Mouse (Mus musculus) heart, adult 2 months (tissue): ENCODE results near the gene Rdh5. TPM values are rescaled to one million over a fixed set of nuclear protein-coding genes. Genes with fewer than 3 reads are reported as not detected.

Experiments
- DNase-seq, 2 experiments: peaks; one replicate each; pipeline ENCODE4 v3.0.0; 2021
- H3K27ac ChIP-seq: fragments of 200-600 bp; 2 replicates; pipeline ENCODE4 v1.8.1; 2022
- H3K27me3 ChIP-seq: fragments of 200-500 bp; 2 replicates; pipeline ENCODE4 v1.6.1; 2012; ENCODE audit warnings: mild to moderate bottlenecking, low read length, inconsistent platforms, mixed read lengths; ENCODE audit not compliant: control insufficient read depth, insufficient read depth
- H3K36me3 ChIP-seq: fragments of 200-500 bp; 2 replicates; pipeline ENCODE4 v1.6.1; 2012; ENCODE audit warnings: low read length, inconsistent platforms; ENCODE audit not compliant: control insufficient read depth, insufficient read depth
- H3K4me1 ChIP-seq: fragments of 200-500 bp; 2 replicates; pipeline ENCODE4 v1.6.1; 2011; ENCODE audit warnings: low read length; ENCODE audit not compliant: control insufficient read depth, insufficient read depth
- H3K4me3 ChIP-seq: fragments of 200-600 bp; 2 replicates; pipeline ENCODE4 v1.8.1; 2022
- H3K79me2 ChIP-seq: fragments of 200-500 bp; replicated peaks from 2 replicates; pipeline ENCODE4 v1.6.1; 2012; ENCODE audit warnings: mild to moderate bottlenecking, inconsistent platforms, low read length, moderate library complexity, mixed read lengths; ENCODE audit not compliant: control insufficient read depth, insufficient read depth
- H3K9ac ChIP-seq: fragments of 200-500 bp; 2 replicates; pipeline ENCODE4 v1.6.1; 2012; ENCODE audit warnings: low read depth, mild to moderate bottlenecking, control low read depth, inconsistent platforms, low read length, mixed read lengths
- CTCF ChIP-seq: fragments of 200-600 bp; IDR thresholded peaks from 2 replicates; pipeline ENCODE4 v1.8.1; 2022; ENCODE audit warnings: antibody characterized with exemption, mild to moderate bottlenecking, moderate library complexity
- EP300 ChIP-seq: fragments of 200-500 bp; IDR thresholded peaks from 2 replicates; pipeline ENCODE4 v1.6.1; 2011; ENCODE audit warnings: low read depth, low read length, control low read depth; ENCODE audit not compliant: insufficient read depth
- POLR2A ChIP-seq: fragments of 200-500 bp; IDR thresholded peaks from 2 replicates; pipeline ENCODE4 v1.6.1; 2011; ENCODE audit warnings: mild to moderate bottlenecking, low read depth, low read length, control low read depth; ENCODE audit not compliant: insufficient read depth
- WGBS: fragments of 180-500 bp; shearing (Covaris S2); methylation state at CpG from one replicate; pipeline ENCODE4 v1.1.7; 2018; 5-methylcytosine and 5-hydroxymethylcytosine counted together
- intact Hi-C: fragments of 180-260 bp; cut with DNase I; formaldehyde crosslinking; loops from one replicate; pipeline ENCODE4 v1.15.1; 2025
- polyA plus RNA-seq: library from polyadenylated mRNA; depleted of rRNA; stranded (reverse); fragments of >200 nt; gene quantifications from 2 replicates; pipeline ENCODE4 v1.2.3, GENCODE M21; 2012
- total RNA-seq, 2 experiments: library from RNA; stranded (reverse); gene quantifications; 2 replicates each; pipeline ENCODE4 v1.2.3; 2021

Gene Rdh5
- total and polyA plus RNA-seq, 3 experiments, result 5.2 to 19.4 (median 5.9) TPM

- Histone ChIP-seq H3K9ac (no peak overlapping the region), H3K4me1 (peaks cover 12% of the 10 kb centered on the region), H3K36me3 (no peaks in the 10 kb centered on the region), H3K79me2 (no peaks in the 10 kb centered on the region), H3K27ac (peak overlapping the region; percentile 57), H3K4me3 (no peak overlapping the region), H3K27me3 (no peaks in the 10 kb centered on the region)
- DNase-seq, result peak; percentile 51 to 58
- 37% methylated on average over 6 of the region's 6 CpGs for WGBS
- intact Hi-C loops, result loop anchor here (5.0 kb wide), 1 partner anchor 58 kb away; no protein-coding TSS in a partner anchor
- TF ChIP-seq POLR2A (0 out of 2 replicates have a peak, but pooled peaks have one; percentile 11), EP300 (no peak), CTCF (no peak)
Measured at GRCm38 (mm10) chr10:128919203-128919631, 3.5 kb downstream of the Rdh5 start.

- Histone ChIP-seq H3K9ac (peak overlapping the region; percentile 33), H3K4me1 (peaks cover 9% of the 10 kb centered on the region), H3K36me3 (no peaks in the 10 kb centered on the region), H3K27ac (peak overlapping the region; percentile 57), H3K27me3 (no peaks in the 10 kb centered on the region), H3K4me3 (no peak overlapping the region), H3K79me2 (no peaks in the 10 kb centered on the region)
- no peak for TF ChIP-seq EP300
- no peak for TF ChIP-seq CTCF
- 0 out of 2 replicates have a peak, but pooled peaks have one; percentile 17 for TF ChIP-seq POLR2A
- WGBS, result 46% methylated on average over 7 of the region's 7 CpGs
- intact Hi-C loops, result loop anchor here (5.0 kb wide), 1 partner anchor 59 kb away; no protein-coding TSS in a partner anchor
- DNase-seq, result peak; percentile 56 to 64
Measured at GRCm38 (mm10) chr10:128918246-128918645, 4.4 kb downstream of the Rdh5 start.

GRCm38 (mm10) chr10:128917400-128917799 is 5.3 kb downstream of the Rdh5 start:
- H3K9ac ChIP-seq, result no peak overlapping the region
- no peak overlapping the region for H3K4me3 ChIP-seq
- no peaks in the 10 kb centered on the region for H3K79me2 ChIP-seq
- no peaks in the 10 kb centered on the region for H3K36me3 ChIP-seq
- no peak for DNase-seq
- intact Hi-C loops, result loop anchor here (5.0 kb wide), 1 partner anchor 60 kb away; no protein-coding TSS in a partner anchor
- peaks cover 9% of the 10 kb centered on the region for H3K4me1 ChIP-seq
- H3K27ac ChIP-seq, result no peak overlapping the region
- H3K27me3 ChIP-seq, result no peaks in the 10 kb centered on the region
- TF ChIP-seq EP300 (no peak), CTCF (no peak), POLR2A (no peak)
- WGBS, result 85% methylated on average over 6 of the region's 6 CpGs

- Histone ChIP-seq H3K27ac (no peak overlapping the region), H3K27me3 (no peaks in the 10 kb centered on the region), H3K4me3 (no peak overlapping the region), H3K79me2 (no peaks in the 10 kb centered on the region), H3K9ac (no peak overlapping the region), H3K36me3 (no peaks in the 10 kb centered on the region), H3K4me1 (peaks cover 4% of the 10 kb centered on the region)
- WGBS, result 89% methylated on average over 3 of the region's 3 CpGs
- no peak for DNase-seq
- TF ChIP-seq EP300, result no peak
- no peak for TF ChIP-seq CTCF
- no peak for TF ChIP-seq POLR2A
- intact Hi-C loops, result loop anchor here (5.0 kb wide), 1 partner anchor 61 kb away; no protein-coding TSS in a partner anchor
Measured at GRCm38 (mm10) chr10:128916665-128917064, 6.0 kb downstream of the Rdh5 start.

GRCm38 (mm10) chr10:128915550-128915949 is 7.1 kb downstream of the Rdh5 start:
- intact Hi-C loops, result loop anchor here (2.0 to 5.0 kb wide), 2 partner anchors 29 to 62 kb away; no protein-coding TSS in a partner anchor
- no peak for DNase-seq
- Histone ChIP-seq H3K79me2 (no peaks in the 10 kb centered on the region), H3K4me1 (peaks cover 1% of the 10 kb centered on the region; the same call in 1 of the 2 replicates), H3K4me3 (no peak overlapping the region), H3K9ac (no peak overlapping the region), H3K27ac (no peak overlapping the region), H3K36me3 (no peaks in the 10 kb centered on the region), H3K27me3 (no peaks in the 10 kb centered on the region)
- TF ChIP-seq CTCF (peak; percentile 55), POLR2A (no peak)
- 96% methylated on average over 2 of the region's 2 CpGs for WGBS

GRCm38 (mm10) chr10:128913696-128914095 is 9.0 kb downstream of the Rdh5 start:
- no peak overlapping the region for H3K27ac ChIP-seq
- no peaks in the 10 kb centered on the region for H3K27me3 ChIP-seq
- no peak overlapping the region for H3K4me3 ChIP-seq
- peak in 1 of 2 experiments; percentile 30 for DNase-seq
- TF ChIP-seq CTCF (no peak), POLR2A (no peak), EP300 (no peak)
- H3K36me3 ChIP-seq, result no peaks in the 10 kb centered on the region
- WGBS, result 67% methylated on average over 12 of the region's 12 CpGs
- intact Hi-C loops, result loop anchor here (2.0 kb wide), 1 partner anchor 31 kb away; no protein-coding TSS in a partner anchor
- peaks cover 1% of the 10 kb centered on the region; the same call in 1 of the 2 replicates for H3K4me1 ChIP-seq
- no peak overlapping the region for H3K9ac ChIP-seq
- H3K79me2 ChIP-seq, result no peaks in the 10 kb centered on the region
